Mouse (Mus musculus): Measurements from ENCODE around the gene Tenm4. TPM values are rescaled to one million over a fixed set of nuclear protein-coding genes. Genes with fewer than 3 reads are reported as not detected.

Gene Tenm4
- total RNA-seq, 1 experiment = 38.9 TPM

DNA sequence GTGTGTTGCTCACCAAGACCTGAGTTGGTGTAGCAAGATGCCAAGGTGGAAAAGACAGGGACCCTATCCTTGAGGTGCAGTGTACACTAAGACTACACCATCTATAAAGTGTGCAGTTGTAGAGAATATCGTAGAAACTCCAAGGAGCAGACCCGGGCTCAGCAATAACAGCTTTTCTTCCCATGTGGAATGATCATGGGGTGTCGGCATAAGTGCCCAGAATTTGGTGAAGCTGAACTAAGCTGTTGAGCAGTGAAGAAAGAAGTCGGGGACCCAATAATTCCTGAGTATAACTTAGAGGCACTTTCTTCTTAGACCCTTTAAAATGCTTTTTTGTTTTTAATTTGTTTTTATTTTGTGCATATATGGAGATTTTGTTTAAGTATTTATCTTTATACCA lies 426.8 kb downstream of the Tenm4 start:
- in situ Hi-C loops (cut with MboI; ENCODE audit: low sequenced_read_pairs in 2 of 2, unreplicated experiment in 2 of 2) = no loop called here
- TF ChIP-seq ZC3H11A (IDR thresholded peaks at IDR 0.05; ENCODE audit: borderline replicate concordance, low read depth, low read length) (no peak), CHD2 (IDR thresholded peaks at IDR 0.05; ENCODE audit: low read depth, low read length) (no peak), HCFC1 (IDR thresholded peaks at IDR 0.05; ENCODE audit: borderline replicate concordance, insufficient read depth, low read length) (no peak), ZNF384 (IDR thresholded peaks at IDR 0.05; ENCODE audit: low read depth, low read length) (no peak), MAFK (IDR thresholded peaks at IDR 0.05; ENCODE audit: insufficient read depth, low read depth, low read length) (no peak)
- Histone ChIP-seq H3K4me3 (ENCODE audit: insufficient read depth in 1 of 2, low read depth in 1 of 2, low read length in 2 of 2, poor library complexity in 1 of 2, severe bottlenecking in 1 of 2) (no peak overlapping the region), H3K36me3 (ENCODE audit: control insufficient read depth, insufficient read depth, low read length, poor library complexity, severe bottlenecking) (no peaks in the 10 kb centered on the region), H3K4me1 (ENCODE audit: control insufficient read depth in 2 of 2, insufficient read depth in 2 of 2, low read length in 2 of 2, poor library complexity in 1 of 2) (no peaks in the 10 kb centered on the region), H3K9me3 (ENCODE audit: control insufficient read depth, insufficient read depth, low read depth, low read length) (no peaks in the 10 kb centered on the region), H3K9ac (ENCODE audit: insufficient read depth, low read depth, low read length, poor library complexity, severe bottlenecking) (no peak overlapping the region), H3K27ac (ENCODE audit: insufficient read depth, low read depth, low read length, poor library complexity, severe bottlenecking) (no peak overlapping the region; the same call in 1 of the 2 replicates)
- no peak for DNase-seq (ENCODE audit: low read depth, low spot score)

DNA sequence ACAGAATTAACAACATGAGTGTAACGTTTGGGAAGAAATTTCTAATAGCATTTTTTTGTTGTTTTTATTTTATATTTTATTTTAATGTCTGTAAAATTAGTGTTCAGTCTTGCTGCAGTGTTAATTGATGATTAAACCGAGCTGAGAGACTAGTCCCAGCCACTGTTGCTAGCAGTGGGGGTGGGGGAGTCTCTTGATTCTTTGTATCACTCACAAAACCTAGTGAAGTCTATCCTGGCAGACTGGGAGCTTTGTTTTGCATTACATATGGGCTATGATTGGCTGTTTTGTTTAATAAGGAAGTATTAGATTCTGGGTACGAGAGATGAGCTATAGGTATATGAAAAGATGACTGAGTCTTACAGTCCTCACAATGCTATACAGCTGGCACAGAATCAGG lies 428.0 kb downstream of the Tenm4 start:
- in situ Hi-C loops (cut with MboI; ENCODE audit: low sequenced_read_pairs in 2 of 2, unreplicated experiment in 2 of 2) = no loop called here

DNA sequence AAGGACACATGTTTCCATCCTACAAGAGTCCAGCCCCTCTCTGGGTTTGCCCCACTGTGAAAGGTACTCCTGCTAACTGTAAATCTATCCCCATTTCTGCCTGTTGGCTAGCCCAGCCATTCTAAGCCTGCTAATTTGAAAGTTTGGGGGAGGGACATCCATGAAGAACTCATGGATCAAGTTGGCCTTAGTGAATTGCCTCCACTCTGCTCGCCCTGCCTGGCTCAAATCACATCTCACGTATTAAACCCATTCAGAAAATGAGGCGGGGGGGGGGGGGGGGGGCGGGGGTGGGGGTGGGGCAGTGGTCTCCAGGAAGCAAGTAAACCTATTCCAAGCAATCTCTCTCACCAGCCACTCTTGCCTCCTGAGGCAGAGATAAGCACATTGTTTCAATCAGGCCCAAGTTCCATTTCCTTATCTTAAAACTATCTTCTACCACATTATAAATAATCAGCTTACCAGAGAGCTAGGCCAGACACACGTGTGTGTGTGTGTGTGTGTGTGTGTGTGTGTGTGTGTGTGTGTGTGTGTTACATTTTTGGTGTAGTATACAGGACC lies 429.4 kb downstream of the Tenm4 start:
- Histone ChIP-seq H3K9me3 (ENCODE audit: control insufficient read depth, insufficient read depth, low read depth, low read length) (no peaks in the 10 kb centered on the region), H3K4me1 (ENCODE audit: control insufficient read depth in 2 of 2, insufficient read depth in 2 of 2, low read length in 2 of 2, poor library complexity in 1 of 2) (no peaks in the 10 kb centered on the region), H3K36me3 (ENCODE audit: control insufficient read depth, insufficient read depth, low read length, poor library complexity, severe bottlenecking) (no peaks in the 10 kb centered on the region), H3K27ac (ENCODE audit: insufficient read depth, low read depth, low read length, poor library complexity, severe bottlenecking) (no peak overlapping the region), H3K9ac (ENCODE audit: insufficient read depth, low read depth, low read length, poor library complexity, severe bottlenecking) (no peak overlapping the region), H3K4me3 (ENCODE audit: insufficient read depth in 1 of 2, low read depth in 1 of 2, low read length in 2 of 2, poor library complexity in 1 of 2, severe bottlenecking in 1 of 2) (no peak overlapping the region)
- TF ChIP-seq CHD2 (IDR thresholded peaks at IDR 0.05; ENCODE audit: low read depth, low read length) (no peak), ZC3H11A (IDR thresholded peaks at IDR 0.05; ENCODE audit: borderline replicate concordance, low read depth, low read length) (no peak), HCFC1 (IDR thresholded peaks at IDR 0.05; ENCODE audit: borderline replicate concordance, insufficient read depth, low read length) (no peak), ZNF384 (IDR thresholded peaks at IDR 0.05; ENCODE audit: low read depth, low read length) (no peak), MAFK (IDR thresholded peaks at IDR 0.05; ENCODE audit: insufficient read depth, low read depth, low read length) (no peak)
- in situ Hi-C loops (cut with MboI; ENCODE audit: low sequenced_read_pairs in 2 of 2, unreplicated experiment in 2 of 2) = no loop called here
- no peak for DNase-seq (ENCODE audit: low read depth, low spot score)

More for the DNA sequence above, 428.0 kb downstream of the Tenm4 start:
- Histone ChIP-seq H3K9ac (ENCODE audit: insufficient read depth, low read depth, low read length, poor library complexity, severe bottlenecking) (no peak overlapping the region), H3K4me1 (ENCODE audit: control insufficient read depth in 2 of 2, insufficient read depth in 2 of 2, low read length in 2 of 2, poor library complexity in 1 of 2) (no peaks in the 10 kb centered on the region), H3K36me3 (ENCODE audit: control insufficient read depth, insufficient read depth, low read length, poor library complexity, severe bottlenecking) (no peaks in the 10 kb centered on the region), H3K27ac (ENCODE audit: insufficient read depth, low read depth, low read length, poor library complexity, severe bottlenecking) (no peak overlapping the region), H3K9me3 (ENCODE audit: control insufficient read depth, insufficient read depth, low read depth, low read length) (no peaks in the 10 kb centered on the region), H3K4me3 (ENCODE audit: insufficient read depth in 1 of 2, low read depth in 1 of 2, low read length in 2 of 2, poor library complexity in 1 of 2, severe bottlenecking in 1 of 2) (no peak overlapping the region)
- no peak for DNase-seq (ENCODE audit: low read depth, low spot score)
- no peak for TF ChIP-seq CHD2 (IDR thresholded peaks at IDR 0.05; ENCODE audit: low read depth, low read length)
- TF ChIP-seq MAFK (IDR thresholded peaks at IDR 0.05; ENCODE audit: insufficient read depth, low read depth, low read length) = no peak
- TF ChIP-seq HCFC1 (IDR thresholded peaks at IDR 0.05; ENCODE audit: borderline replicate concordance, insufficient read depth, low read length) = no peak
- no peak for TF ChIP-seq ZC3H11A (IDR thresholded peaks at IDR 0.05; ENCODE audit: borderline replicate concordance, low read depth, low read length)
- no peak for TF ChIP-seq ZNF384 (IDR thresholded peaks at IDR 0.05; ENCODE audit: low read depth, low read length)

DNA sequence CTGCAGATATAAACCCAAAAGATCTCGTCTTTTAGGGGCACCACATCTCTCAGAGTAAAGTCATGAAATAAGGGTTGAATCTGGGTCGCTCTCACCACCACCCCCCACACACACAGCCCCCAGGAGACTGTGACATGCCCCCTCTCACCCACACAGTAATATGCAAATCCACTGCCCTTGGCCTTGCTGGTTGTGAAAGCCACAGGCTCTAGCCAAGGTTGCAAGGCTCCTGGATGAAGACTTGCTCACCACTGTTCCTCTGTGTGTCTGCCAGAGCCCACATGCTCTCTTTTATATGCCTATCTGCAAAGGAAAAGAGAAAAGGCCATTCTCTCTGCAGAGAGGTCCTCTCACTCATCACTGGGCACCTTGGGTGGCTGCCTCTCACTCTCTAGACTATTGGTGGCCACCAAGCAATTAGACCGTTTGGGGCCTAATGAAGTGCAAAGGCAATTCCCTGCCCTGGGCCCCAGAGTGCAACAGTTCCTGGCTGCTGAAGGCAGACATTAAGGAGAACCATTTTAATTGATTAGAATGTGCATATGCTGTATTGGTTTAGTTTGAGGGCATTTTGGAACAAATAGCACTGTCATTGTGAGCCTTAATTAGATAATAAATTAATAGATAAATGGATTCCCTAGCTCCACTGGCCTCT lies 433.2 kb downstream of the Tenm4 start:
- Histone ChIP-seq H3K9me3 (ENCODE audit: control insufficient read depth, insufficient read depth, low read depth, low read length) (no peaks in the 10 kb centered on the region), H3K9ac (ENCODE audit: insufficient read depth, low read depth, low read length, poor library complexity, severe bottlenecking) (no peak overlapping the region), H3K4me1 (ENCODE audit: control insufficient read depth in 2 of 2, insufficient read depth in 2 of 2, low read length in 2 of 2, poor library complexity in 1 of 2) (no peaks in the 10 kb centered on the region), H3K27ac (ENCODE audit: insufficient read depth, low read depth, low read length, poor library complexity, severe bottlenecking) (no peak overlapping the region), H3K36me3 (ENCODE audit: control insufficient read depth, insufficient read depth, low read length, poor library complexity, severe bottlenecking) (no peaks in the 10 kb centered on the region), H3K4me3 (ENCODE audit: insufficient read depth in 1 of 2, low read depth in 1 of 2, low read length in 2 of 2, poor library complexity in 1 of 2, severe bottlenecking in 1 of 2) (no peak overlapping the region)
- no peak for DNase-seq (ENCODE audit: low read depth, low spot score)
- TF ChIP-seq ZC3H11A (IDR thresholded peaks at IDR 0.05; ENCODE audit: borderline replicate concordance, low read depth, low read length) (no peak), MAFK (IDR thresholded peaks at IDR 0.05; ENCODE audit: insufficient read depth, low read depth, low read length) (no peak), HCFC1 (IDR thresholded peaks at IDR 0.05; ENCODE audit: borderline replicate concordance, insufficient read depth, low read length) (no peak), ZNF384 (IDR thresholded peaks at IDR 0.05; ENCODE audit: low read depth, low read length) (no peak), CHD2 (IDR thresholded peaks at IDR 0.05; ENCODE audit: low read depth, low read length) (no peak)
- in situ Hi-C loops (cut with MboI; ENCODE audit: low sequenced_read_pairs in 2 of 2, unreplicated experiment in 2 of 2) = no loop called here
